Mouse (Mus musculus) lung, embryonic 14.5 days (tissue): ENCODE results near the gene Tbc1d8. TPM values are rescaled to one million over a fixed set of nuclear protein-coding genes. Genes with fewer than 3 reads are reported as not detected.

Experiments used
- ATAC-seq: fragments of 200-750 bp; cut with Nextera tagmentation; 2 replicates; pipeline ENCODE4 v1.8.0; 2017; ENCODE audit warnings: mild to moderate bottlenecking, moderate TSS enrichment, moderate library complexity; ENCODE audit not compliant: insufficient read depth
- DNase-seq: peaks from one replicate; pipeline ENCODE4 v3.0.0-alpha.2; 2015
- H3K27ac ChIP-seq: fragments of 300-500 bp; sonication (generic); 2 replicates; pipeline ENCODE4 v1.5.1; 2014; ENCODE audit warnings: low read depth, mild to moderate bottlenecking, moderate library complexity
- H3K27me3 ChIP-seq: fragments of 300-500 bp; sonication (generic); 2 replicates; pipeline ENCODE4 v1.6.1; 2014; ENCODE audit warnings: low read length, control low read depth; ENCODE audit not compliant: insufficient read depth
- H3K36me3 ChIP-seq: fragments of 300-500 bp; sonication (generic); 2 replicates; pipeline ENCODE4 v1.6.1; 2014; ENCODE audit warnings: control low read depth; ENCODE audit not compliant: insufficient read depth
- H3K4me1 ChIP-seq: fragments of 300-500 bp; sonication (generic); 2 replicates; pipeline ENCODE4 v1.6.1; 2014; ENCODE audit warnings: antibody characterized with exemption, control low read depth; ENCODE audit not compliant: insufficient read depth
- H3K4me2 ChIP-seq: fragments of 300-500 bp; sonication (generic); 2 replicates; pipeline ENCODE4 v1.6.1; 2014; ENCODE audit warnings: mild to moderate bottlenecking
- H3K4me3 ChIP-seq: fragments of 300-500 bp; sonication (generic); 2 replicates; pipeline ENCODE4 v1.5.1; 2014; ENCODE audit warnings: low read depth, low read length
- H3K9ac ChIP-seq: fragments of 300-500 bp; sonication (generic); 2 replicates; pipeline ENCODE4 v1.6.1; 2014
- H3K9me3 ChIP-seq: fragments of 300-500 bp; sonication (generic); 2 replicates; pipeline ENCODE4 v1.6.1; 2016; ENCODE audit warnings: low read depth, low read length, control low read depth
- CTCF ChIP-seq: IDR thresholded peaks from 2 replicates; pipeline ENCODE4 v1.5.1; 2016; ENCODE audit warnings: antibody characterized with exemption, low read depth
- WGBS: fragments of 180-500 bp; shearing (Covaris S2); extraction: QIAGEN DNeasy Blood & Tissue Kit; methylation state at CpG from one replicate; pipeline ENCODE4 v1.1.7; 2014; 5-methylcytosine and 5-hydroxymethylcytosine counted together
- polyA plus RNA-seq: library from polyadenylated mRNA; unstranded; fragments of >200 nt; fragmentation: Nextera tagmentation; extraction: Ambion mirVana; gene quantifications from 2 replicates; pipeline ENCODE4 v1.2.1, GENCODE M21; 2014

The Tbc1d8 gene
- polyA plus RNA-seq, 1 experiment from 2014 or later, result 10.7 TPM

GRCm38 (mm10) chr1:39367045-39367444, 111.5 kb downstream of the Tbc1d8 start:
- no peak for TF ChIP-seq CTCF
- Histone ChIP-seq H3K4me2 (peak overlapping the region; percentile 67), H3K27ac (no peak overlapping the region), H3K4me3 (peak overlapping the region; percentile 87), H3K27me3 (no peaks in the 10 kb centered on the region), H3K9me3 (no peaks in the 10 kb centered on the region), H3K9ac (peak overlapping the region; percentile 45), H3K4me1 (0 out of 2 replicates have a peak, but pooled peaks cover 3% of the 10 kb centered on the region), H3K36me3 (peaks cover 27% of the 10 kb centered on the region)
- DNase-seq, result no peak
- WGBS, result 24% methylated on average over 6 of the region's 6 CpGs
- peak; percentile 26; the same call in 1 of the 2 replicates for ATAC-seq

- Histone ChIP-seq H3K4me1 (0 out of 2 replicates have a peak, but pooled peaks cover 3% of the 10 kb centered on the region), H3K27me3 (no peaks in the 10 kb centered on the region), H3K27ac (no peak overlapping the region), H3K4me3 (no peak overlapping the region), H3K4me2 (no peak overlapping the region), H3K9ac (no peak overlapping the region), H3K36me3 (peaks cover 12% of the 10 kb centered on the region), H3K9me3 (no peaks in the 10 kb centered on the region)
- WGBS, result 88% methylated on average over 1 of the region's 1 CpGs
- no peak for ATAC-seq
- TF ChIP-seq CTCF, result no peak
- no peak for DNase-seq
Observed at GRCm38 (mm10) chr1:39365562-39365961, 113.0 kb downstream of the Tbc1d8 start.

- ATAC-seq (no peak), DNase-seq (no peak)
- H3K36me3 ChIP-seq, result no peaks in the 10 kb centered on the region
- WGBS, result 43% methylated on average over 7 of the region's 7 CpGs
- H3K9ac ChIP-seq, result no peak overlapping the region
- TF ChIP-seq CTCF, result no peak
- no peak overlapping the region for H3K4me3 ChIP-seq
- H3K9me3 ChIP-seq, result no peaks in the 10 kb centered on the region; the same call in 1 of the 2 replicates
- H3K4me1 ChIP-seq, result no peaks in the 10 kb centered on the region
- no peak overlapping the region for H3K27ac ChIP-seq
- no peak overlapping the region for H3K4me2 ChIP-seq
- no peaks in the 10 kb centered on the region for H3K27me3 ChIP-seq
Observed at GRCm38 (mm10) chr1:39362515-39362893, 116.1 kb downstream of the Tbc1d8 start.

- TF ChIP-seq CTCF, result peak; percentile 41
- H3K4me3 ChIP-seq, result no peak overlapping the region
- no peak overlapping the region for H3K27ac ChIP-seq
- DNase-seq (no peak), ATAC-seq (peak; percentile 40; the same call in 1 of the 2 replicates)
- no peak overlapping the region for H3K9ac ChIP-seq
- H3K9me3 ChIP-seq, result no peaks in the 10 kb centered on the region; the same call in 1 of the 2 replicates
- H3K4me1 ChIP-seq, result no peaks in the 10 kb centered on the region
- peak overlapping the region; percentile 48 for H3K4me2 ChIP-seq
- WGBS, result 23% methylated on average over 24 of the region's 24 CpGs
- no peaks in the 10 kb centered on the region for H3K36me3 ChIP-seq
- no peaks in the 10 kb centered on the region for H3K27me3 ChIP-seq
Observed at GRCm38 (mm10) chr1:39361754-39362514, 116.6 kb downstream of the Tbc1d8 start.

- no peaks in the 10 kb centered on the region for H3K27me3 ChIP-seq
- ATAC-seq (no peak), DNase-seq (no peak)
- H3K36me3 ChIP-seq, result no peaks in the 10 kb centered on the region
- no peak overlapping the region for H3K4me2 ChIP-seq
- H3K27ac ChIP-seq, result no peak overlapping the region
- TF ChIP-seq CTCF, result no peak
- H3K9ac ChIP-seq, result no peak overlapping the region
- no peak overlapping the region for H3K4me3 ChIP-seq
- H3K4me1 ChIP-seq, result no peaks in the 10 kb centered on the region
- WGBS, result 77% methylated on average over 7 of the region's 7 CpGs
- no peaks in the 10 kb centered on the region for H3K9me3 ChIP-seq
Observed at GRCm38 (mm10) chr1:39349427-39349826, 129.1 kb downstream of the Tbc1d8 start.

- 61% methylated on average over 1 of the region's 1 CpGs for WGBS
- DNase-seq (no peak), ATAC-seq (no peak)
- Histone ChIP-seq H3K27ac (no peak overlapping the region), H3K9me3 (no peaks in the 10 kb centered on the region), H3K4me1 (no peaks in the 10 kb centered on the region), H3K27me3 (no peaks in the 10 kb centered on the region), H3K9ac (no peak overlapping the region), H3K4me3 (no peak overlapping the region), H3K4me2 (no peak overlapping the region), H3K36me3 (no peaks in the 10 kb centered on the region)
- TF ChIP-seq CTCF, result no peak
Observed at GRCm38 (mm10) chr1:39349001-39349400, 129.6 kb downstream of the Tbc1d8 start.

- H3K9ac ChIP-seq, result no peak overlapping the region
- no peak overlapping the region for H3K4me3 ChIP-seq
- ATAC-seq (no peak), DNase-seq (peak; percentile 66)
- 47% methylated on average over 21 of the region's 21 CpGs for WGBS
- no peaks in the 10 kb centered on the region for H3K36me3 ChIP-seq
- no peak overlapping the region for H3K27ac ChIP-seq
- no peak overlapping the region for H3K4me2 ChIP-seq
- TF ChIP-seq CTCF, result peak; percentile 69
- no peaks in the 10 kb centered on the region for H3K4me1 ChIP-seq
- no peaks in the 10 kb centered on the region for H3K27me3 ChIP-seq
- H3K9me3 ChIP-seq, result no peaks in the 10 kb centered on the region
Observed at GRCm38 (mm10) chr1:39344981-39345600, 133.5 kb downstream of the Tbc1d8 start.
